Mouse (Mus musculus) midbrain, embryonic 13.5 days (tissue): ENCODE measurements at regions not wholly inside any gene's neighbourhood (a gene's known extent, or its start where the extent isn't known, plus 50 kb on each side); places are given as distances from the start of the nearest gene placed in this dataset.
A peak's percentile ranks its signal among the peaks of the same experiment; 100 is the strongest.

Experiments used
- ATAC-seq: fragments of 200-750 bp; cut with Nextera tagmentation; 2 replicates; pipeline ENCODE4 v1.8.0; 2017; ENCODE audit warnings: mild to moderate bottlenecking, moderate TSS enrichment, moderate library complexity
- H3K27ac ChIP-seq: fragments of 300-500 bp; sonication (generic); 2 replicates; pipeline ENCODE4 v1.5.1; 2015; ENCODE audit warnings: inconsistent platforms, mild to moderate bottlenecking, moderate library complexity
- H3K27me3 ChIP-seq: fragments of 300-500 bp; sonication (generic); 2 replicates; pipeline ENCODE4 v1.6.1; 2015; ENCODE audit warnings: mild to moderate bottlenecking, inconsistent platforms
- H3K36me3 ChIP-seq: fragments of 300-500 bp; sonication (generic); 2 replicates; pipeline ENCODE4 v1.6.1; 2015; ENCODE audit warnings: mild to moderate bottlenecking, inconsistent platforms
- H3K4me1 ChIP-seq: fragments of 300-500 bp; sonication (generic); replicated peaks from 2 replicates; pipeline ENCODE4 v1.6.1; 2015; ENCODE audit warnings: inconsistent platforms
- H3K4me2 ChIP-seq: fragments of 300-500 bp; sonication (generic); replicated peaks from 2 replicates; pipeline ENCODE4 v1.6.1; 2015; ENCODE audit warnings: moderate library complexity, mild to moderate bottlenecking, inconsistent platforms
- H3K4me3 ChIP-seq: fragments of 300-500 bp; sonication (generic); replicated peaks from 2 replicates; pipeline ENCODE4 v1.5.1; 2015; ENCODE audit warnings: mild to moderate bottlenecking, inconsistent platforms
- H3K9ac ChIP-seq: fragments of 300-500 bp; sonication (generic); replicated peaks from 2 replicates; pipeline ENCODE4 v1.6.1; 2015; ENCODE audit warnings: mild to moderate bottlenecking, inconsistent platforms
- H3K9me3 ChIP-seq: fragments of 300-500 bp; sonication (generic); 2 replicates; pipeline ENCODE4 v1.6.1; 2016; ENCODE audit warnings: mild to moderate bottlenecking, inconsistent platforms
- WGBS: fragments of 180-500 bp; shearing (Covaris S2); methylation state at CpG from one replicate; pipeline ENCODE4 v1.1.7; 2015; 5-methylcytosine and 5-hydroxymethylcytosine counted together

DNA sequence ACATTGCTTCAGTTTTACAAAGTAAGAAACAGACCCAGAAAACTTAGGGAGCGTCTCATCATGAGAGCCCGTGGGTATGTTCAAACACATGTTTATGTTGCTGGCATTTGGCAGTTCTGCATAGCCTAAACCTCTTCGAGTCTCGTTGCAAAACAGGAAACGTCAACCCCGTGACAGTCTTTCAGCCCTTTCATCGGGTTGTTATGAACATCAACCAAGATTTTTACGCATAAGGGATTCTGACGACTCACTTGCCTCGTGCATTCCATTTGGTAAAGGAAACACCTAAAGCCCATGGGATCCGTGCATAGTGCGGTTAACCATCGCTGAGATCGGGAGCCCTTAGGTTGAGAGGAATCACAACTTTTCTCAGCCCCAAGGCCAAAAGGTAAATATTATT, 115.7 kb downstream of the Gpam start:
- Histone ChIP-seq H3K9me3 (peaks cover 3% of the 10 kb centered on the region; the same call in 1 of the 2 replicates), H3K36me3 (no peaks in the 10 kb centered on the region), H3K4me3 (no peak overlapping the region), H3K9ac (no peak overlapping the region), H3K27me3 (no peaks in the 10 kb centered on the region), H3K4me1 (no peaks in the 10 kb centered on the region), H3K27ac (no peak overlapping the region), H3K4me2 (no peak overlapping the region)
- WGBS: 93% methylated on average over 14 of the region's 14 CpGs
- no peak for ATAC-seq

DNA sequence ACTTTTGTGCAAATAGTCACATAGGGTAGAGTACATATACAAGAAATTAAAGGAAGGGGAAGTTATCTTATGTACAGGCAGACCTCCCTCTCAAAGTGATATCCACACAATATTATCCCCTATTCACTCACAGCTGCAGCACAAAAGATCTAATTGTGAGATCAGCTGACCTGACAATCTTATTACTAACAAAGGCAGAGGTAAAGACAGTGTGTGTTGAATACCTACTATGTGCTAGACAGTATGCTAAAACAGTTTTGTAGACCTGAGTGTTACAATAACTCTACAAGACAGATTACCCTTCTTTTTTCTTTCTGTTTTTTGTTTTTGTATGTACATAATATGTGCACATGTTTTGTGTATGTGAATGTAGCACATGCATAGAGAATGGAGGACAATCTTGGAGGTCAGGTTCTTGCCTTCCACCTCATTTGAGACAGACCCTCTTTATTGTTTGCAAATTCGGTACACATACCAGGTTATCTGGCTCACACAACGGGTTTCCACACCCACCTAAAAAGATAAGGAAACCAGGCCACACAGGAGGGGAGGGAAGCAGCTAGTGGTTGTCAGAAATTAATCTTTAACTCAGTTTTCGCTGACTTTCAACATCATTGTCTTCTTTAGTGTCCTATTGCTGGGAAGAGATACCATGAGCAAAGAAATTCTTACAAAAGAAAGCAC, 118.4 kb downstream of the Gpam start:
- H3K36me3 ChIP-seq: no peaks in the 10 kb centered on the region
- H3K9ac ChIP-seq: no peak overlapping the region
- no peak overlapping the region for H3K4me2 ChIP-seq
- H3K9me3 ChIP-seq: peaks cover 3% of the 10 kb centered on the region; the same call in 1 of the 2 replicates
- H3K27me3 ChIP-seq: no peaks in the 10 kb centered on the region
- 86% methylated on average over 3 of the region's 3 CpGs for WGBS
- H3K4me3 ChIP-seq: no peak overlapping the region
- no peaks in the 10 kb centered on the region for H3K4me1 ChIP-seq
- no peak for ATAC-seq
- no peak overlapping the region for H3K27ac ChIP-seq

DNA sequence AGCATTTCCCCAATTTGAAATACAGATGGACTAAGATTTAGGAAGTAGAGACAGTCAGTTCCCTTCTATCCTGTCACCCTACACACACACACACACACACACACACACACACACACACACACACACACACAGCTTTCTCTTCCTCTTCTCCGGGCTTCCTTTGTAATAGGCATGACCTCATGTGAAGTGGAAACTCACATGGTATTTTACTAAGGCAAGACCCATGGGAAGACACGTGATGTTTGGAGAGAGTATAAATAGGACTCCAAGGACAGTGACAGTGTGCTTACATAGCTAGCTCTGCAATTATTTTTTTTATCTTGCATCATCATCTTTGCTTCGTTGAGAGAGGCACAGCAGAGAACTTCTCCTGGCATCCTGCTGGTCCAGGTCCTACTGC, 137.1 kb downstream of the Gpam start:
- H3K4me2 ChIP-seq: no peak overlapping the region
- no peaks in the 10 kb centered on the region for H3K27me3 ChIP-seq
- no peaks in the 10 kb centered on the region for H3K4me1 ChIP-seq
- H3K27ac ChIP-seq: no peak overlapping the region
- H3K9me3 ChIP-seq: no peaks in the 10 kb centered on the region
- no peak for ATAC-seq
- H3K4me3 ChIP-seq: no peak overlapping the region
- H3K9ac ChIP-seq: no peak overlapping the region
- H3K36me3 ChIP-seq: no peaks in the 10 kb centered on the region
- 76% methylated on average over 3 of the region's 3 CpGs for WGBS

DNA sequence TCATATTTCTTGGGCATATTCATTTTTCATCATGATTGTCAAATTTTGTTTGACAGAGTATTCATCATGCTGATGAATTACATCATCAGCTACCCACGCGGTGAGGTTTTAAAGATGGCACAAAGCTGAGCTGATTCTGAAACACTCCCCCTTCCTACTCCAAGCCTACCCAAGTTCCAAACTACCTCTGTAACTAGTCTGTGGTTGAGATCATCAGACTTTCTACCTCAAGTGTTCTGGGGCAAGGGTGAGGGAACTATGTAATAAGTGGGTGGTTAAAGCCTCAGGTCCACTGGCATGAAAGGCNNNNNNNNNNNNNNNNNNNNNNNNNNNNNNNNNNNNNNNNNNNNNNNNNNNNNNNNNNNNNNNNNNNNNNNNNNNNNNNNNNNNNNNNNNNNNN, 142.5 kb downstream of the Gpam start:
- H3K9me3 ChIP-seq: no peaks in the 10 kb centered on the region
- H3K4me3 ChIP-seq: no peak overlapping the region
- 93% methylated on average over 2 of the region's 2 CpGs for WGBS
- H3K36me3 ChIP-seq: no peaks in the 10 kb centered on the region
- no peaks in the 10 kb centered on the region for H3K4me1 ChIP-seq
- no peak overlapping the region for H3K27ac ChIP-seq
- H3K9ac ChIP-seq: no peak overlapping the region
- no peaks in the 10 kb centered on the region for H3K27me3 ChIP-seq
- no peak for ATAC-seq
- no peak overlapping the region for H3K4me2 ChIP-seq

DNA sequence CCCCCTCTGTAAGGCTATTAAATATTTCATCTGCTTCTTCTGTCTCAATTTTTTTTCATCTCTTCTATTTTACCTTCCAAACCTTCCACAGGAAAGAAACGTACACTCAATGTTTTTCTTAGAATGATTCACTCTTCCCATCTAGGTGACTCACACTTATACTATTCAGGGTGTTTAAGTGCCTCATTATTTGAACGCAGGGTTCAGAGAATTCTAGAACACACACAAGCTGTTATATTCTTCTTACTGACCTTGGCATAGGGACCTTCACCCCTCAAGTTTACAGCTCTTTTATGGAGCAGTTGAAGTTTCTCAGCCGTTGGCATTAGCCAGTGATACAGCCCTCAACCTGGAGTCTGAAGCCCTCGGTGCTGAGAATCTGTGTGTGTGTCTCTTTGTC, 144.2 kb downstream of the Gpam start:
- WGBS: 78% methylated on average over 4 of the region's 4 CpGs

DNA sequence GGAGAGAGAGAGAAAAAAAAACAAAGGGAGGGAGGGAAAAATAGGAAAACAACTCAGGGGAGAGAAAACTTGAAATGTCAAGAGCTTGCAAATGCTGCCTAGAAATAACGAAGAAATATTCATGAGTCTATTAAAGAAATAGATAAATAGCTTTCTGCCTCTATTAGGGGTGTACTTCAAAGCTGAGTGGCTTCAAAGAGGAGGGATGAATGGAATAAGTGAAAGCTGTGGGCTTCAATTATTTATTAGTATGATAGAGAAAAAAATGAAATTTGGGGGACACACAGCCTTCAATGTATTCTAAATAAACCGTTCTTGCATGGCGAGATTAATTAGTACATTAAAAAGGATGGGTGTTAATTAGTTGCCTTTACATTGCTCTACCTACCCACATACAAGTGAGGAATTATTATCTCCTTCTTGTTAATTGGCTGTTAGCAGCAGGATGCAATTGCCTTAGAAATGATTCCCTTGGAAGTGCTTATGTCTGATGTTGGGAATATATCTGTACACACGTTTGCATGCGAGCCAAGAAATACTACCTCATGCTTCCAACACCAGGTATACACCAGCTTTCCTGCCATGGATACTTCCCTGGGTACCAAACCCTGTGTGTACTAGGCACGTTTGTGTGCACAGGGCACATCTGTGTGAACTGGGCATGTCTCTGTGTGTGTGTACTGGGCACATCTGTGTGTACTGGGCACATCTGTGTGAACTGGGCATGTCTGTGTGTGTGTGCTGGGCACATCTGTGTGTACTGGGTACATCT, 155.4 kb downstream of the Gpam start:
- Histone ChIP-seq H3K9me3 (0 out of 2 replicates have a peak, but pooled peaks cover 4% of the 10 kb centered on the region), H3K4me2 (no peak overlapping the region), H3K9ac (no peak overlapping the region), H3K36me3 (no peaks in the 10 kb centered on the region), H3K4me1 (no peaks in the 10 kb centered on the region), H3K27me3 (no peaks in the 10 kb centered on the region), H3K27ac (peak overlapping the region; percentile 19; the same call in 1 of the 2 replicates), H3K4me3 (no peak overlapping the region)
- ATAC-seq: 0 out of 2 replicates have a peak, but pooled peaks have one; percentile 50
- 78% methylated on average over 6 of the region's 6 CpGs for WGBS

More for the DNA sequence above, 144.2 kb downstream of the Gpam start:
- Histone ChIP-seq H3K36me3 (no peaks in the 10 kb centered on the region), H3K4me3 (no peak overlapping the region), H3K27me3 (no peaks in the 10 kb centered on the region), H3K9me3 (no peaks in the 10 kb centered on the region), H3K27ac (no peak overlapping the region), H3K9ac (no peak overlapping the region), H3K4me2 (no peak overlapping the region), H3K4me1 (no peaks in the 10 kb centered on the region)
- ATAC-seq: no peak

DNA sequence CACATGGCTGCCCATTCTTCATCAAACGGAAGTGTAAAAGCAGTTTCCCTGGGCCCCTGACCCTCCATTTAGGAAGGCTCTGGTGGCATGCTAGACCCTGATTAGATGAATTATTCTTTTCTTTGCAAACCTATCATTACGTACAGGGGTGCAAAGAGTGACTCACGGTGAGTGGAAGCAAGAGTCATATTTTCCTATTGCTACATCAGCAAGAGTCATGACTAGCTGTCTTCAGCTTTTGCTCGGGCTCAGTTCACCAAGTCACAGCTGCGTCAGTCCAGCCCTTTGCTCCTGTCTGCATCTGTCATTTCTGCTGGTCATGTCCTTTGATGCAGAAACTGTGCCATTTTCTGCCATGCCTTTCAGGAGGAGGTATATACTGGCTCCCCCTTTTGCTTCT, 168.7 kb downstream of the Gpam start:
- no peak for ATAC-seq
- Histone ChIP-seq H3K9me3 (no peaks in the 10 kb centered on the region), H3K27ac (no peak overlapping the region), H3K4me3 (no peak overlapping the region), H3K4me2 (no peak overlapping the region), H3K9ac (no peak overlapping the region), H3K36me3 (no peaks in the 10 kb centered on the region), H3K27me3 (no peaks in the 10 kb centered on the region), H3K4me1 (no peaks in the 10 kb centered on the region)
- 88% methylated on average over 5 of the region's 5 CpGs for WGBS

DNA sequence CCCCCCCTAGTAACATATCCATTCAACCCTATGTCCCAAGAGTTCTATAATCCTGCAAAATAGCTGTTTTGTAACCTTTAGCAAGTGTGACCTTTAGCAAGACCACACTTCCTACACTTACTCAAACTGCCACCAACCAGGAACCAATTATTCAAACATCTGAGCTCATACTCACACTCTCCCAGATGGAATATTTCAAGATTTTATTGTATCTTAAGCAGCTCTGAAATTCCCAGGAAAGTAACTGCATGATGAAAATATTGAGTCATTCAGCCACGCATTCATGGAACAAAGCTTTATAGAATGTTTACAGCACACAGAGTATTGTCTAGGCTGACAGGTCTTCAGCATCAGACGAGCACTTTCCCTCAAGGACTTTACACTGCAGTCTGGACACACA, 171.9 kb downstream of the Gpam start:
- H3K4me3 ChIP-seq: no peak overlapping the region
- H3K4me1 ChIP-seq: no peaks in the 10 kb centered on the region
- H3K9ac ChIP-seq: no peak overlapping the region
- 60% methylated on average over 2 of the region's 2 CpGs for WGBS
- ATAC-seq: no peak
- H3K9me3 ChIP-seq: no peaks in the 10 kb centered on the region
- no peaks in the 10 kb centered on the region for H3K27me3 ChIP-seq
- no peak overlapping the region for H3K4me2 ChIP-seq
- H3K36me3 ChIP-seq: no peaks in the 10 kb centered on the region
- no peak overlapping the region for H3K27ac ChIP-seq

DNA sequence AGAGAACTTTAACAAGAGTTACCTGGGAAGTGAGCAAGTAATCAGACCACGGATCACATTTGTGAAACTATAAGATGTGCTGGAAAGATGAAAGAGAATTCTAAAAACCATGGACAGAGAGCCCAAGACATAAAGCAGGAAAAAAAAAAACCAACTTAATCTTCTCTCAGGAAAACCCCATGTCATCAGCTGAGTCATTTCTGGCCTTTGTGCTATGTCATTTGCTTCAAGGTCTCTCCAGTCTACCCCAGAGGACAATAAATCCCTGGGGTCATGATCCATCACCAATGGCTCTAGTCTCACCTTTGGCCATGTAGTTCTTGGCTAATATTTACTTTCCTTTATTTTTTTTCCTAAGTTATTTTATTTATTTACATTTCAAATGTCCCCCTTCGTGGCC, 174.5 kb downstream of the Gpam start:
- H3K4me1 ChIP-seq: no peaks in the 10 kb centered on the region
- no peaks in the 10 kb centered on the region for H3K36me3 ChIP-seq
- no peak overlapping the region for H3K27ac ChIP-seq
- H3K9ac ChIP-seq: no peak overlapping the region
- H3K27me3 ChIP-seq: no peaks in the 10 kb centered on the region
- WGBS: 73% methylated on average over 2 of the region's 2 CpGs
- no peaks in the 10 kb centered on the region for H3K9me3 ChIP-seq
- no peak overlapping the region for H3K4me3 ChIP-seq
- H3K4me2 ChIP-seq: no peak overlapping the region
- no peak for ATAC-seq

DNA sequence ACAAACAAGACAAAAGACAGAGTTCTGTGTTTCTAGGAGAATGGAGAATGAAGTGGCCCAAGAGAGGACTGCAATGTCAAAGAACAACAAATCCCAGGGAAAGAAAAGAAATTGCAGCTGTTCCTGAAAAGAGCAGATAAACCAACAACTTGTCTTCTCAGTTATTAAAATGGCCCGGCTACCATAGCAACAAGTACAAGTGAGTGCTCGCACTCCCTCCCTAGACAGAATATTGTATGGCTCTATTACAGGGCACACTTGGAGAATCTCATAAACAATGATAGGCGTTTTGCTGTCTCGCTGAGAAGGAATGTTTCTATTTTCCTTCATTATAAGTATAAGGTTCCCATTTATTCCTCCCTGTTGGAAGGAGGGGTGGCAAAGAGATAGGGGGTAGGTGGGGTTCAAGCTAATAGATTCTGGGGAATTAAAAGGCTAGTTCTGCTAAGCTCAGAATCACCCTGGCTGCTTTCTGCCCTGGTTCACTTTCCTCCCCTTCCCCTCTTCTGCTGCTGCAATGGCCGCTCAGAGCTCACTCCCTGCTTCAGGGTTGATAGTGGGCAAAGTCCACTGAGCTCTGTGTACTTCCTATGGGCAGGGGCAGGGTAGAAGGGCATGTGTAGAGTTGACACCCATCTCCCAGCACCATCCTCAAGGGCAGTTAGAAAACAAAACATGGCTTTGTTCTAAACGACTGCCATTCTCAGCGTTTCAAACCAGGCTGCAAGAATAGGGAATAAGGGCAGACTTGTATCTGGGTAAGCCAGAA, 178.5 kb downstream of the Gpam start:
- Histone ChIP-seq H3K27ac (peak overlapping the region; percentile 35), H3K9ac (no peak overlapping the region), H3K4me2 (no peak overlapping the region), H3K4me1 (no peaks in the 10 kb centered on the region), H3K27me3 (no peaks in the 10 kb centered on the region), H3K9me3 (no peaks in the 10 kb centered on the region), H3K36me3 (no peaks in the 10 kb centered on the region), H3K4me3 (no peak overlapping the region)
- 58% methylated on average over 7 of the region's 7 CpGs for WGBS
- peak; percentile 53; the same call in 1 of the 2 replicates for ATAC-seq

DNA sequence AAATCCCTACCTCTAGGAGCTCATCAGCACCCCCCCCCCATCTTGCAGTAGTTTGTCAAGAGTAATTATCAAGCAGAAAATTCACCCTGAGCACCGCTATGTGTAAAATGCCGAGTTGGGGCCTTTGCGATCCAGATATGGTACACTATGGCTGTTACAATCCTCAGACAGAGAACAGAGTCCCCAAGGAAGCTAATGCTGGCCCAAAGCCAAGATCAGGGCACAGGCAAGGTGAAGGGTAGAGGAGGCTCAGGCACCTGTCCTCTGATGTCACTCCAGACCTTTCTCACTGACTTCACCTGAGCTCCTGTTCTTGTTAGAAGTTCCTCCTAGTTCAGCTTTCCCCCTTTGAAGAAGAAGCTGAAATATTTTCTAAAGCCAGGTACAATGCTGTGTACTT, 179.5 kb downstream of the Gpam start:
- 87% methylated on average over 3 of the region's 3 CpGs for WGBS
- no peak overlapping the region for H3K9ac ChIP-seq
- no peaks in the 10 kb centered on the region for H3K9me3 ChIP-seq
- H3K36me3 ChIP-seq: no peaks in the 10 kb centered on the region
- no peak overlapping the region for H3K27ac ChIP-seq
- no peaks in the 10 kb centered on the region for H3K4me1 ChIP-seq
- H3K4me2 ChIP-seq: no peak overlapping the region
- no peak overlapping the region for H3K4me3 ChIP-seq
- ATAC-seq: no peak
- no peaks in the 10 kb centered on the region for H3K27me3 ChIP-seq

DNA sequence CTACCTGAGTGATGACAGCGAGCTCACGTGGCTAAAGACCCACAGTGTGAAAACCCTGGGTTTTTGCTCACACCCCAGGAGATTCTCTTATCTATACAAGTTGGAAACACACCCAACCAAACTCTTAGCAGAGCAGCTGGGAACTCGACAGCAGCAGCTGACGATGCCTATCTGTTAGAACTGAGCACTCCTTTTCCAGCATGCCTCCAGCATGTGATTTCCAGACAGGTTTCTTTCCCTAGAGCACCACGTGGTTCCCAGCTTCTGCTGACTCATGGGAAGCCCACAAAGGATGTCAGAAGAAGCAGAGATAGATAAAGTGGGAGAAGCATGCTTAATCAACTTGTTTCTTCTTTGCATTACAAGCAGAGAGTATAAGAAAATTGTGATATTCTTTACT, 194.5 kb downstream of the Gpam start:
- Histone ChIP-seq H3K27me3 (no peaks in the 10 kb centered on the region), H3K9ac (no peak overlapping the region), H3K27ac (no peak overlapping the region), H3K4me3 (no peak overlapping the region), H3K4me2 (no peak overlapping the region), H3K36me3 (no peaks in the 10 kb centered on the region), H3K4me1 (no peaks in the 10 kb centered on the region), H3K9me3 (no peaks in the 10 kb centered on the region; the same call in 1 of the 2 replicates)
- 78% methylated on average over 5 of the region's 5 CpGs for WGBS
- no peak for ATAC-seq
